Mouse (Mus musculus): Measurements from ENCODE around the gene Reg4. TPM values are rescaled to one million over a fixed set of nuclear protein-coding genes. Genes with fewer than 3 reads are reported as not detected.

Gene Reg4
- total RNA-seq, 2 experiments from 2014 or later, result not detected

DNA sequence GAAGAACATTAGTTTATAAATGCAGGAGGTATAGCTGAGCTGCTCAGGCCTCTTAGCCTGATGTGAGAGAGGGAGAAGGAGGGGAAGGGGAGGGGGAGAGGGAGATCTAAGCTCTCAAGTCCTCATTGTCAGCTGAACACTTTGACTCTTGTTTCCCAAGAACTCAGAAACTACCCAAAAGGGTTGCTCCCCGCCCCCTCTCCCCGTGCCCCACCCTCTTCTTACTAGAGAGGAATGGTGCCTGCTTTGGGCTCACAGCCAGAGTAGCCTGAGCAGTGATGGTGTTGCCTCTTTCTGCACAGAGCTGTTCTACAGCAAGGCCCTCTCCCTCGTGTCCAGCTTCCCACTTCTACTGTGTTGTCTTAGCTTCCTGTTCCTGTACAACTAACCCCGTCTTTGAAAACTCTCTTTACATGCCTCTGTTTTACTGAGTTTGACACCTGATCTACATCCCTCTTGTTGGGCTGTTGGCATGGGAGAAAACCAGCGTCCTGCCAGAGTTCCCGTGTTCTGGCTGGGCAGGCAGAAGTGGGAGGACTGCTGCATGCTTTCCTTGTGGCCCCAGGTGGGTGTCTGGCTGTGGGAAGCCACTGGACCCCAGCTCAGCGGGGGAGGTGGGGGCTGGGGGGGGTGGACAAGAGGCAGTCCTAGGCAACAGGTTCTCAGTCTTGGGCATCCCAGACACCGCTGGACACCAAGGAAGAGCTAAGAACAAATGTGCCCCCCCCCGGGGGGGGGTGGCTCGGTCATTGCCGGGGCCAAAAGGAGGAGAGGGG, 51.9 kb downstream of the Reg4 start:
- intact Hi-C loops (cut with DNase I), result no loop called here
- no peak for DNase-seq (ENCODE audit: low spot score in 2 of 2)

DNA sequence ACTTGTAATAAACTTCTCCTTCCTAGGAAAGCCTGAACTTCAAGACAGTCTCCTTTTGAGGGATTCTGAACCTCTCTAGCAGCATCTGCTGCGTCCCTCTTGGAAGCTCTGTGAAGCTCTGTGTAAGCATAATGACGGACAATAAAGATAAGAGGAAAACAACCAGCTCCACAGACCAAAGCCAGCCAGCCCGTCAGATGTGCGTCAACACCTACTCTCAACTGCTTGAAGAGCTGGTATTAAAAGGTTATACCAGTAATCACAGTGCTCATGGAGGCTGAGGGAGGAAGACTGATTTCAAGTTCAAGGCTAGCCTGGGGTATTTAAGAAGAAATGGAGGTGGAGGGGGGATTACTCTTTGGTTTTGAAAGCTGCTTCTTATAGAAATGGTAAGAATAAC, 57.7 kb downstream of the Reg4 start:
- intact Hi-C loops (cut with DNase I), result no loop called here
- no peak for DNase-seq (ENCODE audit: low spot score in 2 of 2)

DNA sequence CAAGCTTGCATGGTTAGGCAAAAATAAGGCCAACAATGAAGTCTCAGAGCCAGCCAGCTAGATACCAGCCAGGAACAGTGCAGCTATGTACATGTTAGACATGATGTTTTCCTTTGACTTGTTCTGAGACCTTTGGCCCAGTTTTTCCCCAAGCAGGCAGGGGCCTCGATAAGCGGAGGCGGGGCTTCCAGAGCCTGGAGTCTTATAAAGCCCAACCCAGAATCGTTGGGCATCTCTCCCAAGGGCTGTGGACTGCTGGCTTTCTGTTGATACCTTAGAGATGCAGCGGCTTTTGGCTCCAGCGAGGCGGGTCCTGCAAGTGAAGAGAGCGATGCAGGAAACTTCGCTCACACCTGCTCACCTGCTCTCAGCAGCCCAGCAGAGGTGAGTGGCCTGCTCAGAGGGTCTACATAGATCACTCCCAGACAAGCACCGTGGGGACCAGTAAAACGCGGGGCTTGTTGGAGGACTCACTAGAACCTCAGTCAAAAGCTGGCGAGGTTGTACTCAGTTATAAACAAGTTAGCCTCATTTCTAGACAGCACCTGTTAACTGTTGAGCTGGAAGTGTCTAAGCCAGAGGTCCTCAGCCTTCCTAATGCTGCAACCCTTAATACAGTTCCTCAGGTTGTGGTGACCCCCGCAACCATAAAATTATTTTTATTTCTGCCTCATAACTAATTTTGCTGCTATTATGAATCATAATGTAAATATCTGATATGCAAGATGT, 58.4 kb downstream of the Reg4 start, which contains the start of gene Hmgcs2:
Hmgcs2 (plus strand) TSS at position 232 of the 729 bp plus-strand sequence.
- intact Hi-C loops (cut with DNase I), result no loop called here
- DNase-seq (ENCODE audit: low spot score in 2 of 2), result peak; percentile 7 to 8

DNA sequence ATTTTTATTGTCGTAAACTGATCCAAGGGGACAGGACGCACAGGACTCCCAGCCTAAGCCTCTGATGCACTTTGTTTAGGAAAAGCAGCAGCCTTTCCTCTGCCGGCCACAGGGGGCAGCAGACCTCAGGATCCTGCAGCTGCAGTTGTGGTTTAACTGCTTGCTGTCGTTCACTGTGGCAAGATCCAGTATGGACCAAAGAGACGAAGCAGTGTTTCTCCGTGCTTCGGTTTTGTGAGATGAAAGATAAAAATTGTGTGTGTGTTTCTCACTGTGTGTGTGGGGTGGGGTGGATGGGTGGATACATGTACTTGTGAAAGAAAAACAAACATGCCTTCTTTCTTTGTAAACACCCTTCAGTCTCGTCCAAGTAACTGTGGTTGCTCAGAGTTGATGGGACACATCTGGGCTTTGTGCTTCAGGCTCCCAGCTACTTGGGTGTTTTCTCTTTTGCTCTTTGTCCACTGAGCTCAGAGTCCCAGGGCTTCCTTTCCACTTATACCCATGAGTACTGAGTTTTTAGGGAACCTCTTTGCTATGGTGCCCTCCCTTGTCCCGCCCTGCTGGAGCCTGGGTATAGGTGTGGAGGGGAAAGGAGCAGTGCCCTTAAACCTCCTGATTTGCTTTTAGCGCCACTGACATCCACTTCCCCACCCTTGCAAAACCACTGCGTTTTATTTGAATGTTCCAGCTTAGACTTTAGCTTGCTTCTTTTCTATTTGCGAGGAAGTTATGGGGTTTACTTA, 59.1 kb downstream of the Reg4 start:
- intact Hi-C loops (cut with DNase I), result no loop called here
- DNase-seq (ENCODE audit: low spot score in 2 of 2), result peak; percentile 56 to 72

DNA sequence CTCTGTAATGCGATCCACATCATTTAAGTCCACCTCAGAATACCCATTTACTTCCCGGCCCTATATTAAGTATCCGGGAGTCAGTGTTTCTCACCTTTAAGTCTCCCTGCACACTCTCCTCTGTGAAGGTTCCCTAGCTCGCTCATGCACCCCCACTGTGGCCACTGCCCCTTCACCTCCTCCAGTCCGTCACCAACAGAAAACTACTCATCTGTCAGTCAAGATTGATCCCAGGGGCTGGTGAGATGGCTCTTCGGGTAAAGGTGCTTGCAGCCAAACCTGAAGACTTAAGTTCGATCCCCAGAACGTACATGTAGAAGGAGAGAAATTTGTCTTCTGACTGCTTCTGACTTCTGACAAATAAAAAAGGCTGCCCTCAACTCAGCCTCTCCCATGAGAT, 60.5 kb downstream of the Reg4 start:
- intact Hi-C loops (cut with DNase I), result no loop called here
- DNase-seq (ENCODE audit: low spot score in 2 of 2), result no peak

DNA sequence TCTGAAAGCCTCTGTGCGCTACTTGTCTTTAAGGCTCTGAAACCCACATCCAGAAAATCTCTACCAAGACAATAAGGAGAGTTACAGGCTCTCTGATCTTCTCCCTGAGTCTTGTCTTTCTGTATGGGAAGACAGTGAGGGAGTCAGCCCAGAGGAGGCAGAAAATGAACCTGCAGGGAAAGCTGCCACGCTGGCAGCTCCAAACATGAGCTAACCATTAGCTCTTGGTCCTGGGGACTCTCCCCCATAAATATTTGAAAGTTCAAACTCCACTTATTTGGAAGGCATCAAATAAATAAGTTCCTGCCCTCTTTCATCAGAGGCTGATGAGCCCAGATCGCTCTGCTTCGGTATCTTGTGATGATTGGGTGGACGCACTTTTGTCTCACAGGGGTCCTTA, 61.2 kb downstream of the Reg4 start:
- DNase-seq (ENCODE audit: low spot score in 2 of 2), result no peak
- intact Hi-C loops (cut with DNase I), result no loop called here

Other genes starting within 250 kb of the Reg4 start
- 10 to 100 TPM; 14.9 to 15.0 TPM for gene Notch2, start 208.6 kb upstream of the Reg4 start, total RNA-seq (2021)
- not detected for gene Adam30, start 61.5 kb upstream of the Reg4 start, total RNA-seq (2021)
- gene Hmgcs2, start 58.3 kb downstream of the Reg4 start, total RNA-seq (2021), result 10 to 100 TPM; 10.5 to 10.9 TPM
- gene Phgdh, start 117.8 kb downstream of the Reg4 start, total RNA-seq (2021), result 10 to 100 TPM; 52.4 to 60.3 TPM
- 10 to 100 TPM; 37.7 to 40.4 TPM for gene Zfp697, start 160.3 kb downstream of the Reg4 start, total RNA-seq (2021)
- gene Gm4450, start 235.0 kb downstream of the Reg4 start, total RNA-seq (2021), result not detected